ENCODE assay signal across 8 mouse cellular contexts in the genomic region with DNA sequence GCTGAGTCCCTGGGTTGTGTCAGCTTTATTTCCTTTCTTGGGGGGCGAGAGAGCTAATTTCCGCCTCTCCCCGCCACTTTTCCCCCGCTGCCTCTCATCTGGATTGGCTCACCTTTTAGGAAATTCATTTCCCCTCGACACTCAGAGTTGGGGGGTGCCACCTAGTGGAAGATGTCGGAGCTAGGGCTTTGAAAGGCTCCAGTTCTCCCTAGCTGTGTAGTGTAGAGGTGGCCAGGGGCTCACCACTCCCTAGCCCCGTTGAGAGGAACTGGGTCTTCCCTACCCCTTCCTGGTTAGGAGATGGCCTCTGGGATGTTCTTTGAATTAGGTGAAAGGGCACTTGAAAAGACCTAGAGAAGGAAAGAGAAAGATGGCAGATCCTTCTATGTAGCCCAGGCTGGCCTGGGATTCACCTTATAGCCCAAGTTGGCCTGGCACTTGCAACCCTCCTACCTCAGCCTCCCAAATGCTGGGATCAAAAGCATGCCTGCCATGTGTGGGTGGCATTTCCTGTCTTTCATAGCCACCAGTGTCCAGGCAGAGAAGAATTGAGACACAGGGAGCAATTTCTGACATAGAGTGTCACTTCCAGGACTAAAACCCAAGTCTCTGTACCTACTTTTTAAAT. TPM values are rescaled to one million over a fixed set of nuclear protein-coding genes. Genes with fewer than 3 reads are reported as not detected.
DNase-seq lines count a peak whose midpoint lies in the region; ATAC-seq and TF ChIP-seq lines count a peak whose summit lies in the region.

No protein-coding gene starts in this region.

- ATAC-seq in midbrain, postnatal 0 days (ENCODE audit: low FRiP score) = peak; percentile 15; the same call in 1 of the 2 replicates
- ATAC-seq in stomach, embryonic 16.5 days (ENCODE audit: insufficient read depth, low FRiP score) = peak; percentile 46; the same call in 1 of the 2 replicates

- DNase-seq in 3T3-L1 (ENCODE audit: low read depth, low spot score) = peak; percentile 92
- DNase-seq in adrenal gland, adult 18-20 months (ENCODE audit: low spot score in 2 of 2) = peak; percentile 76 to 77
- peak; percentile 77 for DNase-seq in embryo, embryonic 9.5 days (ENCODE audit: extremely low spot score)
- DNase-seq in heart, adult 18-20 months = peak; percentile 87 to 92
- peak; percentile 88 for DNase-seq in kidney, adult 18-20 months
- DNase-seq in liver, adult 2 months (ENCODE audit: extremely low read depth, low read depth, low spot score) = peak; percentile 68
- peak; percentile 88 for DNase-seq in midbrain, postnatal 0 days (ENCODE audit: low spot score)

- H3K9ac ChIP-seq in liver, adult 2 months (ENCODE audit: low read depth, low read length) = peak overlapping the region; percentile 77
- peak overlapping the region; percentile 70 for H3K9ac ChIP-seq in midbrain, postnatal 0 days (replicated peaks; ENCODE audit: low read length, poor library complexity, severe bottlenecking)
- H3K9ac ChIP-seq in stomach, embryonic 16.5 days (ENCODE audit: low read length) = peak overlapping the region; percentile 79

- peaks cover 10% of the 10 kb centered on the region; the same call in 1 of the 2 replicates for H3K36me3 ChIP-seq in liver, adult 2 months (ENCODE audit: control insufficient read depth, insufficient read depth, low read length)
- peaks cover 22% of the 10 kb centered on the region for H3K36me3 ChIP-seq in midbrain, postnatal 0 days (ENCODE audit: insufficient read depth, low read length)
- 0 out of 2 replicates have a peak, but pooled peaks cover 13% of the 10 kb centered on the region for H3K36me3 ChIP-seq in stomach, embryonic 16.5 days (ENCODE audit: control insufficient read depth, insufficient read depth, low read length)

- H3K4me3 ChIP-seq in liver, adult 2 months (ENCODE audit: insufficient read depth, low read depth, low read length) = peak overlapping the region; percentile 86
- H3K4me3 ChIP-seq in midbrain, postnatal 0 days (ENCODE audit: low read depth, low read length) = peak overlapping the region; percentile 63
- peak overlapping the region; percentile 73 for H3K4me3 ChIP-seq in stomach, embryonic 16.5 days (replicated peaks; ENCODE audit: low read length)

- no peaks in the 10 kb centered on the region; the same call in 1 of the 2 replicates for H3K79me2 ChIP-seq in liver, adult 2 months (ENCODE audit: control insufficient read depth, insufficient read depth, low read length)

- H3K27ac ChIP-seq in liver, adult 2 months (replicated peaks; ENCODE audit: insufficient read depth, low read depth, low read length) = peak overlapping the region; percentile 90
- peak overlapping the region; percentile 62 for H3K27ac ChIP-seq in midbrain, postnatal 0 days (ENCODE audit: low read depth, low read length)
- peak overlapping the region; percentile 85 for H3K27ac ChIP-seq in stomach, embryonic 16.5 days (ENCODE audit: low read length)

- no peaks in the 10 kb centered on the region for H3K27me3 ChIP-seq in liver, adult 2 months (ENCODE audit: control insufficient read depth, insufficient read depth, low read length)
- H3K27me3 ChIP-seq in midbrain, postnatal 0 days (ENCODE audit: insufficient read depth, low read length) = no peaks in the 10 kb centered on the region
- H3K27me3 ChIP-seq in stomach, embryonic 16.5 days (ENCODE audit: control insufficient read depth, insufficient read depth, low read length) = no peaks in the 10 kb centered on the region

- peaks cover 18% of the 10 kb centered on the region for H3K4me1 ChIP-seq in liver, adult 2 months (ENCODE audit: control insufficient read depth, insufficient read depth, low read length)
- peaks cover 5% of the 10 kb centered on the region; the same call in 1 of the 2 replicates for H3K4me1 ChIP-seq in midbrain, postnatal 0 days (ENCODE audit: insufficient read depth, low read length)
- peaks cover 21% of the 10 kb centered on the region for H3K4me1 ChIP-seq in stomach, embryonic 16.5 days (ENCODE audit: control insufficient read depth, insufficient read depth, low read length)

- H3K4me2 ChIP-seq in midbrain, postnatal 0 days (ENCODE audit: low read depth, low read length, poor library complexity, severe bottlenecking) = peak overlapping the region; percentile 96
- H3K4me2 ChIP-seq in stomach, embryonic 16.5 days (ENCODE audit: low read depth, low read length) = peak overlapping the region; percentile 95

- no peak for TF ChIP-seq POLR2A in liver, adult 2 months (IDR thresholded peaks at IDR 0.05; ENCODE audit: extremely low read depth, insufficient read depth, low read length)

- no peaks in the 10 kb centered on the region for H3K9me3 ChIP-seq in midbrain, postnatal 0 days (ENCODE audit: low read length)
- no peaks in the 10 kb centered on the region for H3K9me3 ChIP-seq in stomach, embryonic 16.5 days (replicated peaks; ENCODE audit: control insufficient read depth, low read length)

- peak; percentile 78 for TF ChIP-seq CTCF in liver, adult 2 months (IDR thresholded peaks at IDR 0.05; ENCODE audit: low read depth, low read length)
- TF ChIP-seq CTCF in midbrain, postnatal 0 days (IDR thresholded peaks at IDR 0.05) = peak; percentile 90

- WGBS in liver, adult 2 months = 1% methylated on average over 7 of the region's 7 CpGs
- under 1% methylated on average over 7 of the region's 7 CpGs for WGBS in midbrain, postnatal 0 days
- 1% methylated on average over 7 of the region's 7 CpGs for WGBS in stomach, embryonic 16.5 days

RNA-seq across cellular contexts. Expression of gene Grn, which starts 1.0 kb away (rescaled TPM):
- 100 to 1,000 TPM; 156 to 181 TPM for total RNA-seq in adrenal gland, adult 18-20 months (2021)
- 10 to 100 TPM; 82.0 to 98.0 TPM for total RNA-seq in heart, adult 18-20 months (2021)
- total RNA-seq in liver, adult 2 months (2014; rRNA removed) = 53.7 and 88.7 TPM in 2 replicates
- polyA plus RNA-seq in liver, adult 2 months (2012; rRNA removed) = 155 and 176 TPM in 2 replicates
- 74.2 and 78.0 TPM in 2 replicates for total RNA-seq in midbrain, postnatal 0 days (2014; rRNA removed)
- polyA plus RNA-seq in midbrain, postnatal 0 days (2015; fragmentation: Nextera tagmentation; extraction: Ambion mirVana) = 90.4 and 91.7 TPM in 2 replicates
- polyA plus RNA-seq in stomach, embryonic 16.5 days (2015; fragmentation: Nextera tagmentation; extraction: Ambion mirVana) = 187 and 207 TPM in 2 replicates

RNA-seq across cellular contexts. Expression of gene Fam171a2, which starts 16.4 kb away (rescaled TPM):
- 1 to 10 TPM; 3.4 to 3.5 TPM for total RNA-seq in adrenal gland, adult 18-20 months (2021)
- 1 to 10 TPM; 3.4 to 4.8 TPM for total RNA-seq in heart, adult 18-20 months (2021)
- 0.81 and 1.0 TPM in 2 replicates for total RNA-seq in liver, adult 2 months (2014; rRNA removed)
- 1.4 and 1.8 TPM in 2 replicates for polyA plus RNA-seq in liver, adult 2 months (2012; rRNA removed)
- total RNA-seq in midbrain, postnatal 0 days (2014; rRNA removed) = 584 and 605 TPM in 2 replicates
- polyA plus RNA-seq in midbrain, postnatal 0 days (2015; fragmentation: Nextera tagmentation; extraction: Ambion mirVana) = 22.5 and 25.4 TPM in 2 replicates
- 2.5 and 3.3 TPM in 2 replicates for polyA plus RNA-seq in stomach, embryonic 16.5 days (2015; fragmentation: Nextera tagmentation; extraction: Ambion mirVana)

RNA-seq across cellular contexts. Expression of gene Slc25a39, which starts 23.4 kb away (rescaled TPM):
- 100 to 1,000 TPM; 461 to 466 TPM for total RNA-seq in adrenal gland, adult 18-20 months (2021)
- 100 to 1,000 TPM; 187 to 194 TPM for total RNA-seq in heart, adult 18-20 months (2021)
- 181 and 243 TPM in 2 replicates for total RNA-seq in liver, adult 2 months (2014; rRNA removed)
- 1,099 and 1,182 TPM in 2 replicates for polyA plus RNA-seq in liver, adult 2 months (2012; rRNA removed)
- 139 and 176 TPM in 2 replicates for total RNA-seq in midbrain, postnatal 0 days (2014; rRNA removed)
- polyA plus RNA-seq in midbrain, postnatal 0 days (2015; fragmentation: Nextera tagmentation; extraction: Ambion mirVana) = 132 and 148 TPM in 2 replicates
- 239 and 243 TPM in 2 replicates for polyA plus RNA-seq in stomach, embryonic 16.5 days (2015; fragmentation: Nextera tagmentation; extraction: Ambion mirVana)

RNA-seq across cellular contexts. Expression of gene Rundc3a, which starts 37.9 kb away (rescaled TPM):
- total RNA-seq in adrenal gland, adult 18-20 months (2021) = 10 to 100 TPM; 40.0 to 45.9 TPM
- total RNA-seq in heart, adult 18-20 months (2021) = under 1 TPM in 1 of 2 experiments, not detected in 1; 0.64 TPM
- total RNA-seq in liver, adult 2 months (2014; rRNA removed) = 1.0 and 2.5 TPM in 2 replicates
- polyA plus RNA-seq in liver, adult 2 months (2012; rRNA removed) = 1.2 and 2.1 TPM in 2 replicates
- 379 and 397 TPM in 2 replicates for total RNA-seq in midbrain, postnatal 0 days (2014; rRNA removed)
- 127 and 133 TPM in 2 replicates for polyA plus RNA-seq in midbrain, postnatal 0 days (2015; fragmentation: Nextera tagmentation; extraction: Ambion mirVana)
- polyA plus RNA-seq in stomach, embryonic 16.5 days (2015; fragmentation: Nextera tagmentation; extraction: Ambion mirVana) = 6.8 and 7.6 TPM in 2 replicates

RNA-seq across cellular contexts. Expression of gene Itga2b, which starts 38.8 kb away (rescaled TPM):
- 1 to 10 TPM; 3.4 to 3.6 TPM for total RNA-seq in adrenal gland, adult 18-20 months (2021)
- 1 to 10 TPM; 4.1 to 4.4 TPM for total RNA-seq in heart, adult 18-20 months (2021)
- 1.6 and 2.5 TPM in 2 replicates for total RNA-seq in liver, adult 2 months (2014; rRNA removed)
- 4.3 and 7.1 TPM in 2 replicates for polyA plus RNA-seq in liver, adult 2 months (2012; rRNA removed)
- 2.6 and 4.7 TPM in 2 replicates for total RNA-seq in midbrain, postnatal 0 days (2014; rRNA removed)
- polyA plus RNA-seq in midbrain, postnatal 0 days (2015; fragmentation: Nextera tagmentation; extraction: Ambion mirVana) = 15.4 and 15.5 TPM in 2 replicates
- polyA plus RNA-seq in stomach, embryonic 16.5 days (2015; fragmentation: Nextera tagmentation; extraction: Ambion mirVana) = 8.6 and 10.8 TPM in 2 replicates

Comparison
In these comparisons a context has a peak if more than half of its experiments do, and no peak if none do; other contexts are left out.
1. Peak in every context shown above with its lines: DNase-seq, ATAC-seq, H3K4me3 ChIP-seq and H3K27ac ChIP-seq.
2. RNA of gene Fam171a2, which starts 16.4 kb away (total RNA-seq): 584 to 605 TPM in midbrain, postnatal 0 days; 3.4 to 4.8 TPM in heart, adult 18-20 months, 3.4 to 3.5 TPM in adrenal gland, adult 18-20 months and 0.81 to 1.0 TPM in liver, adult 2 months; every median in the first group is over 100 times any median in the second.